ENCODE assay signal across 11 mouse cellular contexts in genomic region chr13:99056432-99057292, GRCm38 (mm10).
DNase-seq lines count a peak whose midpoint lies in the region; ATAC-seq and TF ChIP-seq lines count a peak whose summit lies in the region.
"Had no signal": no experiment of that assay in that cellular context is flagged by ENCODE, and none has a peak within 500 bp of the region (broad histone marks: within the 10 kb centered on the region; RNA-seq: fewer than 3 reads in every experiment).

No protein-coding gene starts in this region.

- no peak for TF ChIP-seq CTCF in hindbrain, postnatal 0 days (IDR thresholded peaks at IDR 0.05; ENCODE audit: low read depth)
- no peak for TF ChIP-seq CTCF in heart, postnatal 0 days (IDR thresholded peaks at IDR 0.05; ENCODE audit: low read depth)
- no peak for TF ChIP-seq CTCF in olfactory bulb, adult 2 months (IDR thresholded peaks at IDR 0.05; ENCODE audit: insufficient read depth, low read depth, low read length)

- no peak for TF ChIP-seq EP300 in heart, postnatal 0 days (IDR thresholded peaks at IDR 0.05; ENCODE audit: low read depth)

- H3K4me2 ChIP-seq in hindbrain, embryonic 14.5 days (replicated peaks): 0 out of 2 replicates have a peak overlapping the region, but pooled peaks have one; percentile 3
- H3K4me2 ChIP-seq in hindbrain, postnatal 0 days (ENCODE audit: low read depth, low read length): no peak overlapping the region
- H3K4me2 ChIP-seq in heart, postnatal 0 days (ENCODE audit: low read depth, low read length): no peak overlapping the region
- H3K4me2 ChIP-seq in forebrain, embryonic 14.5 days (ENCODE audit: low read length): no peak overlapping the region

- H3K27ac ChIP-seq in hindbrain, embryonic 14.5 days: no peak overlapping the region
- no peak overlapping the region for H3K27ac ChIP-seq in hindbrain, postnatal 0 days
- 0 out of 2 replicates have a peak overlapping the region, but pooled peaks have one; percentile 23 for H3K27ac ChIP-seq in heart, postnatal 0 days (ENCODE audit: low read depth)
- peak overlapping the region; percentile 98 for H3K27ac ChIP-seq in olfactory bulb, adult 2 months (ENCODE audit: insufficient read depth, low read depth, low read length)
- no peak overlapping the region for H3K27ac ChIP-seq in forebrain, embryonic 14.5 days (ENCODE audit: low read depth, low read length)

- H3K9ac ChIP-seq in hindbrain, embryonic 14.5 days: no peak overlapping the region
- H3K9ac ChIP-seq in hindbrain, postnatal 0 days (replicated peaks; ENCODE audit: low read length): no peak overlapping the region
- no peak overlapping the region for H3K9ac ChIP-seq in heart, postnatal 0 days (replicated peaks; ENCODE audit: low read depth, low read length)
- H3K9ac ChIP-seq in forebrain, embryonic 14.5 days (ENCODE audit: low read length): no peak overlapping the region
- H3K9ac ChIP-seq: liver, postnatal 0 days had no signal

- no peak for TF ChIP-seq POLR2A in olfactory bulb, adult 2 months (IDR thresholded peaks at IDR 0.05; ENCODE audit: insufficient read depth, low read depth, low read length)

- WGBS in hindbrain, embryonic 14.5 days: 51% methylated on average over 19 of the region's 19 CpGs
- 35% methylated on average over 19 of the region's 19 CpGs for WGBS in hindbrain, postnatal 0 days
- 74% methylated on average over 19 of the region's 19 CpGs for WGBS in heart, postnatal 0 days
- 51% methylated on average over 19 of the region's 19 CpGs for WGBS in olfactory bulb, adult 2 months
- WGBS in forebrain, embryonic 14.5 days: 74% methylated on average over 19 of the region's 19 CpGs

- H3K27me3 ChIP-seq in hindbrain, embryonic 14.5 days (ENCODE audit: control insufficient read depth, insufficient read depth, low read length): no peaks in the 10 kb centered on the region
- no peaks in the 10 kb centered on the region for H3K27me3 ChIP-seq in hindbrain, postnatal 0 days (ENCODE audit: insufficient read depth, low read length)
- no peaks in the 10 kb centered on the region; the same call in 1 of the 2 replicates for H3K27me3 ChIP-seq in heart, postnatal 0 days (ENCODE audit: control insufficient read depth, insufficient read depth, low read length)
- H3K27me3 ChIP-seq in forebrain, embryonic 14.5 days (replicated peaks; ENCODE audit: control insufficient read depth, insufficient read depth, low read length): no peaks in the 10 kb centered on the region

- no peaks in the 10 kb centered on the region for H3K36me3 ChIP-seq in hindbrain, embryonic 14.5 days (replicated peaks; ENCODE audit: control insufficient read depth, insufficient read depth)
- H3K36me3 ChIP-seq in hindbrain, postnatal 0 days (ENCODE audit: insufficient read depth, low read length): no peaks in the 10 kb centered on the region
- H3K36me3 ChIP-seq in heart, postnatal 0 days (replicated peaks; ENCODE audit: control insufficient read depth, insufficient read depth, low read length): no peaks in the 10 kb centered on the region
- H3K36me3 ChIP-seq in forebrain, embryonic 14.5 days (ENCODE audit: control insufficient read depth, insufficient read depth, low read length): no peaks in the 10 kb centered on the region

- no peak for ATAC-seq in hindbrain, embryonic 14.5 days (ENCODE audit: low FRiP score)
- no peak for ATAC-seq in hindbrain, postnatal 0 days
- no peak for ATAC-seq in heart, postnatal 0 days (ENCODE audit: insufficient read depth, low read depth)
- no peak for ATAC-seq in forebrain, embryonic 14.5 days
- ATAC-seq: liver, postnatal 0 days had no signal

- no peak for DNase-seq in hindbrain, embryonic 14.5 days (ENCODE audit: low spot score)
- no peak for DNase-seq in hindbrain, postnatal 0 days (ENCODE audit: low spot score)
- DNase-seq in heart, postnatal 0 days (ENCODE audit: low spot score): no peak
- DNase-seq in lung, postnatal 10 days: peak; percentile 45
- DNase-seq in kidney, adult 18-20 months: no peak
- no peak for DNase-seq in cerebellum, adult 9-11 months
- DNase-seq in forebrain, embryonic 14.5 days (ENCODE audit: low spot score): no peak
- DNase-seq: cerebellum, postnatal 36 days; kidney, postnatal 14 days; liver, postnatal 0 days had no signal

- H3K9me3 ChIP-seq in hindbrain, embryonic 14.5 days (ENCODE audit: control insufficient read depth, low read length): no peaks in the 10 kb centered on the region
- H3K9me3 ChIP-seq in hindbrain, postnatal 0 days (ENCODE audit: low read length): no peaks in the 10 kb centered on the region
- no peaks in the 10 kb centered on the region for H3K9me3 ChIP-seq in heart, postnatal 0 days (replicated peaks; ENCODE audit: control insufficient read depth, low read length)
- no peaks in the 10 kb centered on the region for H3K9me3 ChIP-seq in forebrain, embryonic 14.5 days (replicated peaks; ENCODE audit: control insufficient read depth, low read length)

- H3K4me1 ChIP-seq in hindbrain, embryonic 14.5 days (replicated peaks; ENCODE audit: control insufficient read depth, insufficient read depth, low read length): peaks cover 16% of the 10 kb centered on the region; the same call in 1 of the 2 replicates
- H3K4me1 ChIP-seq in hindbrain, postnatal 0 days (ENCODE audit: insufficient read depth, low read length): peaks cover 7% of the 10 kb centered on the region; the same call in 1 of the 2 replicates
- peaks cover 9% of the 10 kb centered on the region for H3K4me1 ChIP-seq in heart, postnatal 0 days (ENCODE audit: control insufficient read depth, insufficient read depth)
- peaks cover 34% of the 10 kb centered on the region for H3K4me1 ChIP-seq in olfactory bulb, adult 2 months (ENCODE audit: control insufficient read depth, insufficient read depth, low read length)
- no peaks in the 10 kb centered on the region for H3K4me1 ChIP-seq in forebrain, embryonic 14.5 days (ENCODE audit: control insufficient read depth, insufficient read depth, low read length)

- no peak overlapping the region for H3K4me3 ChIP-seq in hindbrain, embryonic 14.5 days (replicated peaks; ENCODE audit: low read length)
- H3K4me3 ChIP-seq in hindbrain, postnatal 0 days (ENCODE audit: low read length): no peak overlapping the region
- H3K4me3 ChIP-seq in heart, postnatal 0 days (ENCODE audit: low read depth, low read length): no peak overlapping the region
- H3K4me3 ChIP-seq in olfactory bulb, adult 2 months (ENCODE audit: insufficient read depth, low read depth, low read length): no peak overlapping the region
- H3K4me3 ChIP-seq in forebrain, embryonic 14.5 days (ENCODE audit: low read depth, low read length): no peak overlapping the region

Comparison
In these comparisons a context has a peak if more than half of its experiments do, and no peak if none do; other contexts are left out.
1. H3K27ac ChIP-seq: peak in heart, postnatal 0 days (single experiment) and olfactory bulb, adult 2 months (single experiment); none in hindbrain, embryonic 14.5 days (single experiment), hindbrain, postnatal 0 days (single experiment) and forebrain, embryonic 14.5 days (single experiment).